Mouse (Mus musculus): ENCODE results near the gene 4833439L19Rik. TPM values are rescaled to one million over a fixed set of nuclear protein-coding genes. Genes with fewer than 3 reads are reported as not detected.

Gene 4833439L19Rik
- polyA plus RNA-seq, 2 experiments = 22.2 to 36.1 TPM

GRCm38 (mm10) chr13:54556176-54556575 lies 9.1 kb downstream of the 4833439L19Rik start:
- no peak for DNase-seq (ENCODE audit: low read depth in 3 of 3, low spot score in 3 of 3)
- H3K4me3 ChIP-seq (ENCODE audit: insufficient read depth in 1 of 2, low read depth in 2 of 2, low read length in 2 of 2) = no peak overlapping the region
- WGBS (ENCODE audit: insufficient replicate concordance) = 80% methylated on average over 9 of the region's 9 CpGs
- H3K9me3 ChIP-seq (ENCODE audit: control insufficient read depth, low read length) = no peaks in the 10 kb centered on the region
- no peak for ATAC-seq (ENCODE audit: insufficient read depth)
- no peaks in the 10 kb centered on the region for H3K27me3 ChIP-seq (ENCODE audit: control insufficient read depth, insufficient read depth, low read length)
- no peak overlapping the region for H3K4me2 ChIP-seq (ENCODE audit: low read depth)
- no peak overlapping the region for H3K9ac ChIP-seq (replicated peaks)
- peaks cover 43% of the 10 kb centered on the region for H3K36me3 ChIP-seq (replicated peaks; ENCODE audit: control insufficient read depth, insufficient read depth, low read depth)
- no peak overlapping the region for H3K27ac ChIP-seq
- no peaks in the 10 kb centered on the region for H3K4me1 ChIP-seq (replicated peaks; ENCODE audit: control insufficient read depth in 2 of 2, insufficient read depth in 2 of 2, low read length in 1 of 2)
- TF ChIP-seq EP300 (IDR thresholded peaks at IDR 0.05; ENCODE audit: low read depth) = no peak

GRCm38 (mm10) chr13:54548036-54548435 lies 17.2 kb downstream of the 4833439L19Rik start:
- no peak for ATAC-seq (ENCODE audit: insufficient read depth)
- no peak for TF ChIP-seq CTCF (IDR thresholded peaks at IDR 0.05; ENCODE audit: low read depth)
- no peak for TF ChIP-seq EP300 (IDR thresholded peaks at IDR 0.05; ENCODE audit: low read depth)
- H3K27me3 ChIP-seq (ENCODE audit: control insufficient read depth, insufficient read depth, low read length) = no peaks in the 10 kb centered on the region
- H3K4me2 ChIP-seq (ENCODE audit: low read depth) = no peak overlapping the region
- WGBS (ENCODE audit: insufficient replicate concordance) = 76% methylated on average over 7 of the region's 7 CpGs
- no peaks in the 10 kb centered on the region for H3K9me3 ChIP-seq (ENCODE audit: control insufficient read depth, low read length)
- no peak for DNase-seq (ENCODE audit: low read depth in 3 of 3, low spot score in 3 of 3)
- H3K4me3 ChIP-seq (ENCODE audit: insufficient read depth in 1 of 2, low read depth in 2 of 2, low read length in 2 of 2) = no peak overlapping the region
- H3K9ac ChIP-seq (replicated peaks) = no peak overlapping the region
- no peaks in the 10 kb centered on the region; a peak in 1 of 4 replicates for H3K4me1 ChIP-seq (replicated peaks; ENCODE audit: control insufficient read depth in 2 of 2, insufficient read depth in 2 of 2, low read length in 1 of 2)
- H3K27ac ChIP-seq = no peak overlapping the region
- H3K36me3 ChIP-seq (replicated peaks; ENCODE audit: control insufficient read depth, insufficient read depth, low read depth) = peaks cover 13% of the 10 kb centered on the region

- Histone ChIP-seq H3K27ac (no peak overlapping the region), H3K9me3 (ENCODE audit: control insufficient read depth, low read length) (no peaks in the 10 kb centered on the region), H3K4me2 (ENCODE audit: low read depth) (no peak overlapping the region), H3K4me3 (ENCODE audit: insufficient read depth in 1 of 2, low read depth in 2 of 2, low read length in 2 of 2) (no peak overlapping the region), H3K36me3 (replicated peaks; ENCODE audit: control insufficient read depth, insufficient read depth, low read depth) (0 out of 2 replicates have a peak, but pooled peaks cover 2% of the 10 kb centered on the region), H3K27me3 (ENCODE audit: control insufficient read depth, insufficient read depth, low read length) (no peaks in the 10 kb centered on the region), H3K4me1 (replicated peaks; ENCODE audit: control insufficient read depth in 2 of 2, insufficient read depth in 2 of 2, low read length in 1 of 2) (no peaks in the 10 kb centered on the region), H3K9ac (replicated peaks) (no peak overlapping the region)
- DNase-seq (ENCODE audit: low read depth in 3 of 3, low spot score in 3 of 3) (no peak), ATAC-seq (ENCODE audit: insufficient read depth) (no peak)
- TF ChIP-seq EP300 (IDR thresholded peaks at IDR 0.05; ENCODE audit: low read depth) (no peak), CTCF (IDR thresholded peaks at IDR 0.05; ENCODE audit: low read depth) (no peak)
Observed at GRCm38 (mm10) chr13:54532134-54532533, 33.1 kb downstream of the 4833439L19Rik start.

GRCm38 (mm10) chr13:54527140-54527539 lies 38.1 kb downstream of the 4833439L19Rik start:
- no peak for ATAC-seq (ENCODE audit: insufficient read depth)
- no peak for DNase-seq (ENCODE audit: low read depth in 3 of 3, low spot score in 3 of 3)
- Histone ChIP-seq H3K36me3 (replicated peaks; ENCODE audit: control insufficient read depth, insufficient read depth, low read depth) (no peaks in the 10 kb centered on the region; the same call in 1 of the 2 replicates), H3K9ac (replicated peaks) (no peak overlapping the region), H3K27ac (no peak overlapping the region), H3K4me3 (ENCODE audit: insufficient read depth in 1 of 2, low read depth in 2 of 2, low read length in 2 of 2) (no peak overlapping the region), H3K9me3 (ENCODE audit: control insufficient read depth, low read length) (no peaks in the 10 kb centered on the region), H3K27me3 (ENCODE audit: control insufficient read depth, insufficient read depth, low read length) (no peaks in the 10 kb centered on the region), H3K4me2 (ENCODE audit: low read depth) (no peak overlapping the region), H3K4me1 (replicated peaks; ENCODE audit: control insufficient read depth in 2 of 2, insufficient read depth in 2 of 2, low read length in 1 of 2) (no peaks in the 10 kb centered on the region)
- WGBS (ENCODE audit: insufficient replicate concordance) = 72% methylated on average over 6 of the region's 6 CpGs
- TF ChIP-seq EP300 (IDR thresholded peaks at IDR 0.05; ENCODE audit: low read depth) = no peak
- TF ChIP-seq CTCF (IDR thresholded peaks at IDR 0.05; ENCODE audit: low read depth) = no peak

GRCm38 (mm10) chr13:54521181-54521580 lies 44.1 kb downstream of the 4833439L19Rik start:
- no peaks in the 10 kb centered on the region for H3K4me1 ChIP-seq (replicated peaks; ENCODE audit: control insufficient read depth in 2 of 2, insufficient read depth in 2 of 2, low read length in 1 of 2)
- no peak overlapping the region for H3K9ac ChIP-seq (replicated peaks)
- no peak for TF ChIP-seq EP300 (IDR thresholded peaks at IDR 0.05; ENCODE audit: low read depth)
- no peak for TF ChIP-seq CTCF (IDR thresholded peaks at IDR 0.05; ENCODE audit: low read depth)
- H3K9me3 ChIP-seq (ENCODE audit: control insufficient read depth, low read length) = no peaks in the 10 kb centered on the region
- no peak overlapping the region for H3K27ac ChIP-seq
- no peaks in the 10 kb centered on the region for H3K27me3 ChIP-seq (ENCODE audit: control insufficient read depth, insufficient read depth, low read length)
- no peak for ATAC-seq (ENCODE audit: insufficient read depth)
- no peak overlapping the region for H3K4me2 ChIP-seq (ENCODE audit: low read depth)
- H3K36me3 ChIP-seq (replicated peaks; ENCODE audit: control insufficient read depth, insufficient read depth, low read depth) = no peaks in the 10 kb centered on the region; the same call in 1 of the 2 replicates
- H3K4me3 ChIP-seq (ENCODE audit: insufficient read depth in 1 of 2, low read depth in 2 of 2, low read length in 2 of 2) = no peak overlapping the region
- DNase-seq (ENCODE audit: low read depth in 3 of 3, low spot score in 3 of 3) = no peak
